Mouse (Mus musculus) adrenal gland, adult 10 weeks (tissue): ENCODE measurements around the gene Pnn. TPM values are rescaled to one million over a fixed set of nuclear protein-coding genes. Genes with fewer than 3 reads are reported as not detected.

ENCODE experiments used
- polyA plus RNA-seq: library from polyadenylated mRNA; stranded (reverse); fragments of 350-450 nt; fragmentation: Illumina TruSeq; extraction: RNeasy Lipid Tissue Mini Kit (QIAGEN cat#74804); gene quantifications from one replicate; pipeline ENCODE4 v1.2.3, GENCODE M21; 2014; ENCODE audit warnings: low read depth, low replicate concordance

The Pnn gene
- polyA plus RNA-seq: 84.5 TPM

DNA sequence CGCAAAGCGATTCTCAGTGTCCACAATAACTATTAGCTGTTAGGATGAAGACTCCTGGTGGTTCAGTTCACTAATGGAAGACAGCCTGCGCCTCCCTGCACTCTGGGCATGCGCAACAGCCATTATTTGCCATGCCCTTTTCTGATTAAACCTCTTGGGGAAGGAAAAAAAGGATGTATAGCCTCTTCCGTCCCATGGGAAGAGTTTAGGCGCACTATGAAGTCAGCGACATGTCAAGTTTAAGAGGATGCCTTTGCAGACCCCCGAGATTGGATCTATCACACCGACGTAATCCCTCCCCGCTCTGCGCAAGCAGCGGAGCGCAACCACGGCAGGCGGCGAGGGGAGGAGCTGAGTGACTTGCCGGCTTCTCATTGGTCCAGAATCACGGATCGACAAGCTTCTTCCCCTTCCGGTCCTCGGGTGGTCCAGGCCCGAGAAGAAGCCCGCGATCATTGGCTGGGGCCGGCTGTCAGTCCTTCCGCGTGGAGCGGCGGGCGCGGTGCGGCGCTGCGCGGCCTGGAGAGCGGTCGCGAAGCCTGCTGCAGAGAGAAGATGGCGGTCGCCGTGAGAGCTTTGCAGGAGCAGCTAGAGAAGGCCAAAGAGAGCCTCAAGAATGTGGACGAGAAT, at the start of gene Pnn:
Gene Pnn (plus strand): TSS at position 437 of the 630 bp plus-strand sequence.

DNA sequence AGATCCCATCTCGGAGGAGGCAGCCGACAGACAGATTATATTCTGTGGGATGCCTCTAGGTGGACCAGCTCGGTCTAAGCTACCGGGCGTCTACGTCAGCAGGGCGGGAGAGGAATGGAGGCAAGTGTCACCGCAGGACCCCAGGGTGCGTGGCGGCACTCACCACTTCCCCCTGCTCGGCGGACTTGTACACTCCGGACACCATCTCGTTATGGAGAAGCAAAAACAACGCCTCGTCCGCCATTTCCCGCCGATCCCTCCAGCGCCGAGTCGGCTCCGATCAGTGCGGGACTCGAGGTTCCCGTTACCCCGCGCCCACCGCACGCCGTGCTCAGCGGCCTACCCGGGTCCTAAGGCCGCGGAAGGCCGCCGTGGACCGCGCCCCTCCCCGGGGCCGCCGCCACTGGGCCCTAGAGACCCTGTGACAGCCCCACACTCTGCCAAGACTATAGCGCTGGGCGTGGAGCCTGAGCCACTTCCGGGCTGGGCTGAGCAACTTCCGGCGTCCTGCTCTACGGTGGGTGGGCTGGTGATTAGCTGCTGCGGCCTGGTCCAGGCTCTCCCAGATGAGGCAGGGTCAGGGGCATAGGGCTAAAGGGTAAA, 5.6 kb upstream of the Pnn start, which contains the start of gene Trappc6b:
Gene Trappc6b (minus strand): TSS at position 480 of the 603 bp plus-strand sequence.

DNA sequence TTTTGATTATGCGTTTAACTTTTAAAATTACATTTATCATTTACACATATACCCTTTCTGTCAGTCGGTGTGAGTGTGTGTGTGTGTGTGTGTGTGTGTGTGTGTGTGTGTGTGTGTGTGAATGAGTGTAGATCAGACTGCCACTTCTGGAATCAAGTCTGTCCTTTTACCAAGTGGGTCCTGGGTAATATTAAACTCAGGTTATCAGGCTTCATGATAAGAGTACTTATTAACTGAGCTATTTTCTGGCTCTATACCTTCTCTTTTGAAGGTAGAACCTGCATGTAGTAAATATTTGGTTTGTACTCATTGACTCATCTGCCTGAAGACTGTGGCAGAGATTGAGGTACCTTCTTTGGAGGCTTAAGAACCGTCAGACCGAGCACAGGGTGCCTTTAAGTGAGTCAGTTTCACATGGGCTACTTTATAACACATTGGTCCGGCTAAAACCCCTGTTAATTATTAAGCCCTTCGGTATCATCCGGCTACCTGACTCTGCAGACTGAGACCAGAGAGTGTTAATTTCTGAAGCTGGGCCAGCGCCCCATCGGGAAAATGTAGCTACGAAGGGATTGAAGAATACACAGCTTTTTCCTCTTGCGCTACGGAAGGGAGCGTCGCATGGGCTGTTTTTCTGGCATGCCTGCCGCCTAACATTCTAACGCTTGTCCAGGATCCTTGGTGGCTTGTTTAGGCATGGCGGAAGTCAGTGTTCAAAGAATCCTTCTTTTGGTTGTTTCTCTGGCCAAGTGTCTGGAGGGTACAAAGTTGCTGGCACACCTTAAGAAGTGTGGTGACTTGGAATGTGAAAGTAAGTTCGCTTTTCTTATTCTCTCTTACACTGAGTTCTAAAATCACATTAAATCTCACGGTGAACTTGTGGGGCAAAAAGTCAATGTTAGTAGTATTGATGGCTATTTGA, 28.7 kb downstream of the Pnn start, which contains the start of gene Mia2:
Gene Mia2 (plus strand): TSS at position 696 of the 922 bp plus-strand sequence.

Other genes starting within 250 kb of the Pnn start
- gene Sec23a, start 54.9 kb upstream of the Pnn start, polyA plus RNA-seq: 103 TPM
- gene Gemin2, start 53.5 kb upstream of the Pnn start, polyA plus RNA-seq: 10.7 TPM
- 460 TPM for gene Trappc6b, start 5.4 kb upstream of the Pnn start, polyA plus RNA-seq
- 453 TPM for gene Mia2, start 28.9 kb downstream of the Pnn start, polyA plus RNA-seq
- gene Fbxo33, start 152.8 kb downstream of the Pnn start, polyA plus RNA-seq: 104 TPM